Mouse (Mus musculus): ENCODE measurements at regions not wholly inside any gene's neighbourhood (a gene's known extent, or its start where the extent isn't known, plus 50 kb on each side); places are given as distances from the start of the nearest gene placed in this dataset.

DNA sequence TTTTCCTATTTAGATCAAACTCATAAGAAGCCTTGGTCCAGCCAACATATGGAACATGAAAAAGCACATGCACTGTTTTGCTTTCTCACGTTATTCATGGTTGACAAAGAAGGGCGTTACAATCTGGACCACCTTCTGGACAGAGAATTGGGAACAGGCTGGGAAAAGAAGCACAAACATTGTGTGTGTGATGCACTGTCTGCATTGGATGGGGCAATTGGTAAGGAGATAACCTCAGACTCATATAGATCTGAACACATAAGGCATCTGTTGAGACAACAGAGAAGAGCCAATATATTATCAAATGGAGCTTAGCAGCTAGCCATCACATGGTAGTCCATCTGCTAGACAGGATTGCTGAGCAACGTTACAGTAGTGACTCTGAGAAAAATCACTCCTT lies 317.1 kb downstream of the Fam84a start:
- H3K4me3 ChIP-seq (replicated peaks; ENCODE audit: low read length), result no peak overlapping the region
- H3K9me3 ChIP-seq (ENCODE audit: control insufficient read depth, low read length), result no peaks in the 10 kb centered on the region
- TF ChIP-seq POLR2A (IDR thresholded peaks at IDR 0.05; ENCODE audit: borderline replicate concordance, extremely low read depth, insufficient read depth, insufficient read length), result no peak
- DNase-seq (ENCODE audit: low spot score), result no peak
- no peaks in the 10 kb centered on the region for H3K36me3 ChIP-seq (ENCODE audit: control insufficient read depth, insufficient read depth, low read length)
- no peak for ATAC-seq (ENCODE audit: low FRiP score, low read depth)
- H3K27me3 ChIP-seq (ENCODE audit: control insufficient read depth, insufficient read depth, low read length), result no peaks in the 10 kb centered on the region
- no peak overlapping the region for H3K4me2 ChIP-seq (replicated peaks; ENCODE audit: low read depth, low read length, severe bottlenecking)
- H3K9ac ChIP-seq (ENCODE audit: low read depth, low read length, severe bottlenecking), result no peak overlapping the region
- WGBS, result 84% methylated on average over 3 of the region's 3 CpGs
- no peak overlapping the region for H3K27ac ChIP-seq (replicated peaks; ENCODE audit: low read depth, low read length)
- H3K4me1 ChIP-seq (ENCODE audit: control insufficient read depth, insufficient read depth, low read length), result no peaks in the 10 kb centered on the region

GRCm38 (mm10) chr12:13825899-13826298 lies 326.0 kb downstream of the Fam84a start:
- ATAC-seq (ENCODE audit: low FRiP score, low read depth) (no peak), DNase-seq (ENCODE audit: low spot score) (no peak)
- Histone ChIP-seq H3K4me3 (replicated peaks; ENCODE audit: low read length) (no peak overlapping the region), H3K4me2 (replicated peaks; ENCODE audit: low read depth, low read length, severe bottlenecking) (no peak overlapping the region), H3K9me3 (ENCODE audit: control insufficient read depth, low read length) (no peaks in the 10 kb centered on the region), H3K9ac (ENCODE audit: low read depth, low read length, severe bottlenecking) (no peak overlapping the region), H3K4me1 (ENCODE audit: control insufficient read depth, insufficient read depth, low read length) (no peaks in the 10 kb centered on the region), H3K27ac (replicated peaks; ENCODE audit: low read depth, low read length) (no peak overlapping the region), H3K27me3 (ENCODE audit: control insufficient read depth, insufficient read depth, low read length) (no peaks in the 10 kb centered on the region), H3K36me3 (ENCODE audit: control insufficient read depth, insufficient read depth, low read length) (no peaks in the 10 kb centered on the region)
- TF ChIP-seq POLR2A (IDR thresholded peaks at IDR 0.05; ENCODE audit: borderline replicate concordance, extremely low read depth, insufficient read depth, insufficient read length), result no peak

GRCm38 (mm10) chr12:13815500-13815899 lies 336.4 kb downstream of the Fam84a start:
- 49% methylated on average over 2 of the region's 2 CpGs for WGBS
- H3K4me1 ChIP-seq (ENCODE audit: control insufficient read depth, insufficient read depth, low read length), result no peaks in the 10 kb centered on the region
- no peak for ATAC-seq (ENCODE audit: low FRiP score, low read depth)
- H3K9me3 ChIP-seq (ENCODE audit: control insufficient read depth, low read length), result no peaks in the 10 kb centered on the region
- DNase-seq (ENCODE audit: low spot score), result no peak
- H3K27ac ChIP-seq (replicated peaks; ENCODE audit: low read depth, low read length), result no peak overlapping the region
- no peak overlapping the region for H3K9ac ChIP-seq (ENCODE audit: low read depth, low read length, severe bottlenecking)
- H3K4me3 ChIP-seq (replicated peaks; ENCODE audit: low read length), result no peak overlapping the region
- H3K27me3 ChIP-seq (ENCODE audit: control insufficient read depth, insufficient read depth, low read length), result no peaks in the 10 kb centered on the region
- H3K4me2 ChIP-seq (replicated peaks; ENCODE audit: low read depth, low read length, severe bottlenecking), result no peak overlapping the region
- no peak for TF ChIP-seq POLR2A (IDR thresholded peaks at IDR 0.05; ENCODE audit: borderline replicate concordance, extremely low read depth, insufficient read depth, insufficient read length)
- H3K36me3 ChIP-seq (ENCODE audit: control insufficient read depth, insufficient read depth, low read length), result no peaks in the 10 kb centered on the region

- ATAC-seq (ENCODE audit: low FRiP score, low read depth), result no peak
- Histone ChIP-seq H3K4me1 (ENCODE audit: control insufficient read depth, insufficient read depth, low read length) (no peaks in the 10 kb centered on the region), H3K9me3 (ENCODE audit: control insufficient read depth, low read length) (no peaks in the 10 kb centered on the region), H3K27me3 (ENCODE audit: control insufficient read depth, insufficient read depth, low read length) (no peaks in the 10 kb centered on the region), H3K27ac (replicated peaks; ENCODE audit: low read depth, low read length) (no peak overlapping the region), H3K4me2 (replicated peaks; ENCODE audit: low read depth, low read length, severe bottlenecking) (no peak overlapping the region), H3K36me3 (ENCODE audit: control insufficient read depth, insufficient read depth, low read length) (no peaks in the 10 kb centered on the region), H3K9ac (ENCODE audit: low read depth, low read length, severe bottlenecking) (no peak overlapping the region), H3K4me3 (replicated peaks; ENCODE audit: low read length) (no peak overlapping the region)
- no peak for TF ChIP-seq POLR2A (IDR thresholded peaks at IDR 0.05; ENCODE audit: borderline replicate concordance, extremely low read depth, insufficient read depth, insufficient read length)
- WGBS, result 93% methylated on average over 2 of the region's 2 CpGs
- DNase-seq (ENCODE audit: low spot score), result no peak
These were observed 341.7 kb downstream of the Fam84a start for GRCm38 (mm10) chr12:13810155-13810515.

DNA sequence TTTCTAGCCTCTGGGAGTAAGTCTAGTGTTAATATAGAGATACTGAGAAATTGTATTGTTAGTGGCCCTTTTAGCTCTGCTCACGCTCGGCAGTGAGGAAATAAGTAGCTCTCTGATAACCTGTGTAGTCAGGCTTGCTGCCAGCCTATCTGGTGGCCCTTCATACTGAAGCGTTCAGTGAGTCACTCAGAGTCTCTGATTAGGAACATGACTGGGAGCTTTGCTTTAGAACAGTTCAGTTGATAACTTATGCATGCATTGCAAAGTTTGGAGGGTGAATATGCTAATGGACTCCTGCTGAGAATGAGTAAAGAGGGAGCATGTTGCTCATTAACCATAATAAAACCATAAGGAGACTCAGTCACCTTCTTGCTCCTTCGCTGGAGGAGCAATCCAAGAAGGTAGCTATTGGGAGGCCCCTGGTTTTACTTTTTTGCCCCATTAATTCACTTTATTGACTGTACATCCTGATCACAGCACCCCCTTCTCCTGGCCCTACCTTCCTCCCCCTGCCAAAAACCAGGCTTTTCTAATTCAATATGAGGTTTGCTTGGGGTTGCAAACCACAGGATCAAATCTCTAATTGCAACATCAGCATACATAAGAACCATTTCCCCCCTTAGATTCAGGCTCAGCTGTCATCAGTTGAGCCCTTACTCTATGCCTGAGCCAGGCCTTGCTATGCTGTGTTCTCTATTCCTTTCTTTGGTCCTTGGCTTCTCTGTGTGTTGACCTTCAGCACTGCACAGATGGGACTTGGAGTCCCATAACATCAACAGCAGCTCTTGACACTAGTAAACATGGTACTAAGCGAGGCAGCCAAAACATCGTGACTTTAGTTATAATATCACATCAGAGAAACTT lies 342.3 kb downstream of the Fam84a start:
- no peak for TF ChIP-seq POLR2A (IDR thresholded peaks at IDR 0.05; ENCODE audit: borderline replicate concordance, extremely low read depth, insufficient read depth, insufficient read length)
- WGBS, result 80% methylated on average over 6 of the region's 6 CpGs
- DNase-seq (ENCODE audit: low spot score), result no peak

More for the DNA sequence above, 342.3 kb downstream of the Fam84a start:
- Histone ChIP-seq H3K4me1 (ENCODE audit: control insufficient read depth, insufficient read depth, low read length) (no peaks in the 10 kb centered on the region), H3K27ac (replicated peaks; ENCODE audit: low read depth, low read length) (no peak overlapping the region), H3K4me3 (replicated peaks; ENCODE audit: low read length) (no peak overlapping the region), H3K4me2 (replicated peaks; ENCODE audit: low read depth, low read length, severe bottlenecking) (no peak overlapping the region), H3K9me3 (ENCODE audit: control insufficient read depth, low read length) (no peaks in the 10 kb centered on the region), H3K36me3 (ENCODE audit: control insufficient read depth, insufficient read depth, low read length) (no peaks in the 10 kb centered on the region), H3K9ac (ENCODE audit: low read depth, low read length, severe bottlenecking) (no peak overlapping the region), H3K27me3 (ENCODE audit: control insufficient read depth, insufficient read depth, low read length) (no peaks in the 10 kb centered on the region)
- no peak for ATAC-seq (ENCODE audit: low FRiP score, low read depth)
